Comparison of ENCODE assay signal across 21 mouse cellular contexts in genomic region chr11:17453530-17453929, GRCm38 (mm10).
DNase-seq lines count a peak whose midpoint lies in the region; ATAC-seq and TF ChIP-seq lines count a peak whose summit lies in the region.
"Had no signal": no experiment of that assay in that cellular context is flagged by ENCODE, and none has a peak within 500 bp of the region (broad histone marks: within the 10 kb centered on the region; RNA-seq: fewer than 3 reads in every experiment).

No protein-coding gene starts in this region.

- whole genome bisulfite sequencing in hindbrain, postnatal 0 days, result 59% methylated on average over 9 of the region's 9 CpGs
- 73% methylated on average over 9 of the region's 9 CpGs for WGBS in hindbrain, embryonic 11.5 days
- WGBS in kidney, postnatal 0 days, result 21% methylated on average over 9 of the region's 9 CpGs

- 0 out of 2 replicates have a peak, but pooled peaks have one; percentile 35 for ATAC-seq in hindbrain, postnatal 0 days
- no peak for ATAC-seq in hindbrain, embryonic 11.5 days (ENCODE audit: low FRiP score)
- ATAC-seq in kidney, postnatal 0 days (replicated peaks; ENCODE audit: low FRiP score, low read depth), result 0 out of 2 replicates have a peak, but pooled peaks have one; percentile 29
- ATAC-seq: forebrain, embryonic 16.5 days; intestine, embryonic 15.5 days had no signal

- no peaks in the 10 kb centered on the region for H3K27me3 ChIP-seq in hindbrain, postnatal 0 days (ENCODE audit: insufficient read depth, low read length)
- no peaks in the 10 kb centered on the region for H3K27me3 ChIP-seq in hindbrain, embryonic 11.5 days (ENCODE audit: control insufficient read depth, insufficient read depth, low read length)
- H3K27me3 ChIP-seq in kidney, postnatal 0 days (ENCODE audit: insufficient read depth, low read length), result no peaks in the 10 kb centered on the region
- H3K27me3 ChIP-seq: embryonic facial prominence, embryonic 13.5 days; hindbrain, embryonic 13.5 days; intestine, embryonic 15.5 days had no signal

- H3K4me1 ChIP-seq in hindbrain, postnatal 0 days (ENCODE audit: insufficient read depth, low read length), result no peaks in the 10 kb centered on the region
- no peaks in the 10 kb centered on the region for H3K4me1 ChIP-seq in hindbrain, embryonic 11.5 days (replicated peaks; ENCODE audit: control insufficient read depth, insufficient read depth, low read length)
- H3K4me1 ChIP-seq in kidney, postnatal 0 days (replicated peaks; ENCODE audit: insufficient read depth, low read length), result no peaks in the 10 kb centered on the region; the same call in 1 of the 2 replicates
- H3K4me1 ChIP-seq: forebrain, embryonic 12.5 days; heart, embryonic 10.5 days; intestine, embryonic 15.5 days had no signal

- no peaks in the 10 kb centered on the region for H3K9me3 ChIP-seq in hindbrain, postnatal 0 days (ENCODE audit: low read length)
- no peaks in the 10 kb centered on the region for H3K9me3 ChIP-seq in hindbrain, embryonic 11.5 days (ENCODE audit: control insufficient read depth, low read length)
- H3K9me3 ChIP-seq in kidney, postnatal 0 days (replicated peaks; ENCODE audit: low read length), result no peaks in the 10 kb centered on the region
- H3K9me3 ChIP-seq: embryonic facial prominence, embryonic 13.5 days; forebrain, embryonic 12.5 days; G1E; heart, embryonic 10.5 days; hindbrain, embryonic 13.5 days; intestine, embryonic 15.5 days had no signal

- no peak overlapping the region for H3K9ac ChIP-seq in hindbrain, postnatal 0 days (replicated peaks; ENCODE audit: low read length)
- no peak overlapping the region for H3K9ac ChIP-seq in hindbrain, embryonic 11.5 days (ENCODE audit: low read depth, low read length)
- H3K9ac ChIP-seq in kidney, postnatal 0 days (ENCODE audit: low read depth, low read length), result no peak overlapping the region
- H3K9ac ChIP-seq: embryonic facial prominence, embryonic 13.5 days; forebrain, embryonic 12.5 days; hindbrain, embryonic 13.5 days; intestine, embryonic 15.5 days had no signal

- H3K4me3 ChIP-seq in hindbrain, postnatal 0 days (ENCODE audit: low read length), result no peak overlapping the region
- H3K4me3 ChIP-seq in hindbrain, embryonic 11.5 days (ENCODE audit: low read depth, low read length), result no peak overlapping the region
- H3K4me3 ChIP-seq in kidney, postnatal 0 days (replicated peaks; ENCODE audit: low read depth, low read length), result no peak overlapping the region
- H3K4me3 ChIP-seq: embryonic facial prominence, embryonic 13.5 days; forebrain, embryonic 12.5 days; heart, embryonic 10.5 days; hindbrain, embryonic 13.5 days; intestine, embryonic 15.5 days had no signal

- no peak overlapping the region for H3K27ac ChIP-seq in hindbrain, postnatal 0 days
- no peak overlapping the region for H3K27ac ChIP-seq in hindbrain, embryonic 11.5 days (ENCODE audit: low read depth, low read length)
- no peak overlapping the region; the same call in 1 of the 2 replicates for H3K27ac ChIP-seq in kidney, postnatal 0 days
- H3K27ac ChIP-seq: embryonic facial prominence, embryonic 13.5 days; forebrain, embryonic 12.5 days; heart, embryonic 10.5 days; hindbrain, embryonic 13.5 days; intestine, embryonic 15.5 days had no signal

- peak; percentile 9 for DNase-seq in adrenal gland, adult 8-10 months
- DNase-seq in adrenal gland, adult 18-20 months (ENCODE audit: low spot score in 2 of 2), result no peak
- DNase-seq in hindbrain, postnatal 0 days (ENCODE audit: low spot score), result no peak
- no peak for DNase-seq in hindbrain, embryonic 11.5 days (ENCODE audit: low spot score)
- DNase-seq in kidney, postnatal 0 days (ENCODE audit: low spot score), result peak; percentile 75
- no peak for DNase-seq in kidney, postnatal 10 days
- DNase-seq in adrenal gland, postnatal 10 days, result peak; percentile 28
- no peak for DNase-seq in B cell, adult 2 months
- DNase-seq: cerebellum, adult 11-12 months; gastrocnemius, postnatal 10 days; heart, adult 18-20 months; heart, postnatal 10 days; heart, postnatal 4 days; kidney, adult 2 months had no signal

- TF ChIP-seq CTCF in hindbrain, postnatal 0 days (IDR thresholded peaks at IDR 0.05; ENCODE audit: low read depth), result no peak
- no peak for TF ChIP-seq CTCF in kidney, postnatal 0 days (IDR thresholded peaks at IDR 0.05; ENCODE audit: low read depth)

- H3K4me2 ChIP-seq in hindbrain, postnatal 0 days (ENCODE audit: low read depth, low read length), result no peak overlapping the region
- H3K4me2 ChIP-seq in hindbrain, embryonic 11.5 days (replicated peaks; ENCODE audit: low read depth, low read length), result no peak overlapping the region
- H3K4me2 ChIP-seq in kidney, postnatal 0 days (ENCODE audit: low read length), result no peak overlapping the region
- H3K4me2 ChIP-seq: embryonic facial prominence, embryonic 13.5 days; forebrain, embryonic 12.5 days; hindbrain, embryonic 13.5 days; intestine, embryonic 15.5 days had no signal

- H3K36me3 ChIP-seq in hindbrain, postnatal 0 days (ENCODE audit: insufficient read depth, low read length), result no peaks in the 10 kb centered on the region
- no peaks in the 10 kb centered on the region for H3K36me3 ChIP-seq in hindbrain, embryonic 11.5 days (ENCODE audit: control insufficient read depth, insufficient read depth, low read length)
- H3K36me3 ChIP-seq in kidney, postnatal 0 days (ENCODE audit: insufficient read depth, low read length), result no peaks in the 10 kb centered on the region
- H3K36me3 ChIP-seq: embryonic facial prominence, embryonic 13.5 days; forebrain, embryonic 12.5 days; G1E; heart, embryonic 10.5 days; hindbrain, embryonic 13.5 days; intestine, embryonic 15.5 days had no signal

Comparison
In these comparisons a context has a peak if more than half of its experiments do, and no peak if none do; other contexts are left out.
1. DNase-seq: peak in adrenal gland, adult 8-10 months (single experiment), kidney, postnatal 0 days (single experiment) and adrenal gland, postnatal 10 days (single experiment); none in adrenal gland, adult 18-20 months (0 of 2), hindbrain, postnatal 0 days (single experiment), hindbrain, embryonic 11.5 days (single experiment), kidney, postnatal 10 days (single experiment) and B cell, adult 2 months (0 of 2).